Mouse (Mus musculus) layer of hippocampus, adult 2 months (tissue): ENCODE results near the gene Otogl. TPM values are rescaled to one million over a fixed set of nuclear protein-coding genes. Genes with fewer than 3 reads are reported as not detected.
A peak's percentile ranks its signal among the peaks of the same experiment; 100 is the strongest.

Experiments
- DNase-seq, 2 experiments: peaks; one replicate each; pipeline ENCODE4 v3.0.0; 2022; ENCODE audit warnings: low spot score in 2 of 2
- H3K27ac ChIP-seq: fragments of 200-600 bp; 2 replicates; pipeline ENCODE4 v1.8.1; 2022
- H3K4me3 ChIP-seq: fragments of 200-600 bp; 2 replicates; pipeline ENCODE4 v1.8.1; 2022; ENCODE audit warnings: mild to moderate bottlenecking
- CTCF ChIP-seq: fragments of 200-600 bp; conservative IDR thresholded peaks from 2 replicates; pipeline ENCODE4 v1.8.1; 2022; ENCODE audit warnings: antibody characterized with exemption, mild to moderate bottlenecking, moderate library complexity
- total RNA-seq, 2 experiments: library from RNA; stranded (reverse); gene quantifications; 2 replicates each; pipeline ENCODE4 v1.2.3; 2021

Otogl gene
- total RNA-seq, 2 experiments from 2014 or later, result 0.29 to 0.41 TPM

- peak overlapping the region; percentile 37 for H3K4me3 ChIP-seq
- no peak for TF ChIP-seq CTCF
- H3K27ac ChIP-seq, result peak overlapping the region; percentile 51
- peak; percentile 51 to 75 for DNase-seq
Observed at GRCm38 (mm10) chr10:107752351-107753143, 159.4 kb downstream of the Otogl start.

- peak overlapping the region; percentile 30; the same call in 1 of the 2 replicates for H3K4me3 ChIP-seq
- TF ChIP-seq CTCF, result 0 out of 2 replicates have a peak, but pooled peaks have one; percentile 8
- peak overlapping the region; percentile 51 for H3K27ac ChIP-seq
- DNase-seq, result no peak
Observed at GRCm38 (mm10) chr10:107751944-107752343, 160.0 kb downstream of the Otogl start.

- Histone ChIP-seq H3K27ac (no peak overlapping the region), H3K4me3 (no peak overlapping the region)
- peak; percentile 89 for TF ChIP-seq CTCF
- DNase-seq, result peak; percentile 16 to 41
Observed at GRCm38 (mm10) chr10:107747566-107747965, 164.4 kb downstream of the Otogl start.

- TF ChIP-seq CTCF, result no peak
- Histone ChIP-seq H3K27ac (no peak overlapping the region), H3K4me3 (no peak overlapping the region)
- no peak for DNase-seq
Observed at GRCm38 (mm10) chr10:107746717-107747116, 165.2 kb downstream of the Otogl start.

- no peak for TF ChIP-seq CTCF
- Histone ChIP-seq H3K27ac (no peak overlapping the region), H3K4me3 (no peak overlapping the region)
- DNase-seq, result no peak
Observed at GRCm38 (mm10) chr10:107739815-107740214, 172.1 kb downstream of the Otogl start.

GRCm38 (mm10) chr10:107737743-107738142 is 174.2 kb downstream of the Otogl start:
- no peak for DNase-seq

GRCm38 (mm10) chr10:107735448-107735847 is 176.5 kb downstream of the Otogl start:
- DNase-seq, result peak in 1 of 2 experiments; percentile 27
- H3K27ac ChIP-seq, result no peak overlapping the region

More at GRCm38 (mm10) chr10:107737743-107738142, 174.2 kb downstream of the Otogl start:
- no peak overlapping the region for H3K27ac ChIP-seq
- no peak overlapping the region for H3K4me3 ChIP-seq
- TF ChIP-seq CTCF, result no peak

GRCm38 (mm10) chr10:107734327-107734726 is 177.6 kb downstream of the Otogl start:
- DNase-seq, result no peak
- no peak for TF ChIP-seq CTCF
- no peak overlapping the region for H3K4me3 ChIP-seq
- H3K27ac ChIP-seq, result no peak overlapping the region

More at GRCm38 (mm10) chr10:107735448-107735847, 176.5 kb downstream of the Otogl start:
- no peak for TF ChIP-seq CTCF
- no peak overlapping the region for H3K4me3 ChIP-seq

GRCm38 (mm10) chr10:107725631-107726030 is 186.3 kb downstream of the Otogl start:
- Histone ChIP-seq H3K4me3 (no peak overlapping the region), H3K27ac (no peak overlapping the region)
- no peak for TF ChIP-seq CTCF
- DNase-seq, result no peak

- no peak within 1 kb of the TSS for H3K4me3 ChIP-seq
- no peak for DNase-seq
- no peak within 1 kb of the TSS for H3K27ac ChIP-seq
- no peak for TF ChIP-seq CTCF
Observed at GRCm38 (mm10) chr10:107719806-107720205, 192.1 kb downstream of the Otogl start, which contains the start of gene Ptprq. Gene Ptprq, minus strand, starts transcription at chr10:107720051.

Other genes starting within 250 kb of the Otogl start
- gene Ptprq, start 192.1 kb downstream of the Otogl start, total RNA-seq, result under 1 TPM; 0.20 to 0.33 TPM